Mouse (Mus musculus) testis, adult 2 months (tissue): ENCODE measurements at regions not wholly inside any gene's neighbourhood (a gene's known extent, or its start where the extent isn't known, plus 50 kb on each side); places are given as distances from the start of the nearest gene placed in this dataset.

Experiments
- CTCF ChIP-seq: fragments of 200-500 bp; IDR thresholded peaks from 2 replicates; pipeline ENCODE4 v1.5.1; 2012; ENCODE audit warnings: low read depth, mild to moderate bottlenecking, inconsistent platforms, low read length, moderate library complexity; ENCODE audit not compliant: control insufficient read depth, insufficient read depth, insufficient replicate concordance
- POLR2A ChIP-seq: fragments of 200-500 bp; IDR thresholded peaks from 2 replicates; pipeline ENCODE4 v1.6.1; 2012; ENCODE audit warnings: low read depth, mild to moderate bottlenecking, inconsistent platforms, low read length, moderate library complexity; ENCODE audit not compliant: control insufficient read depth

GRCm38 (mm10) chr9:101694054-101694453 is 167.6 kb upstream of the 9630041A04Rik start:
- no peak for TF ChIP-seq POLR2A
- no peak for TF ChIP-seq CTCF
